Mouse (Mus musculus): Measurements from ENCODE around the gene Tmem121b. TPM values are rescaled to one million over a fixed set of nuclear protein-coding genes. Genes with fewer than 3 reads are reported as not detected.

Tmem121b gene
- polyA plus RNA-seq, 1 experiment: not detected

GRCm38 (mm10) chr6:120509975-120510374, 16.4 kb upstream of the Tmem121b start:
- no peak for TF ChIP-seq GATA1 (IDR thresholded peaks at IDR 0.05; ENCODE audit: low read length)

- TF ChIP-seq GATA1 (IDR thresholded peaks at IDR 0.05; ENCODE audit: low read length): no peak
These were observed 15.0 kb upstream of the Tmem121b start for GRCm38 (mm10) chr6:120508645-120509044.

GRCm38 (mm10) chr6:120505531-120505930, 11.9 kb upstream of the Tmem121b start:
- no peak for TF ChIP-seq GATA1 (IDR thresholded peaks at IDR 0.05; ENCODE audit: low read length)

- TF ChIP-seq GATA1 (IDR thresholded peaks at IDR 0.05; ENCODE audit: low read length): no peak
These were observed 10.4 kb upstream of the Tmem121b start for GRCm38 (mm10) chr6:120504051-120504450.

GRCm38 (mm10) chr6:120496544-120496943, 2.9 kb upstream of the Tmem121b start:
- no peak for TF ChIP-seq GATA1 (IDR thresholded peaks at IDR 0.05; ENCODE audit: low read length)

- TF ChIP-seq GATA1 (IDR thresholded peaks at IDR 0.05; ENCODE audit: low read length): no peak
These were observed 871 bp downstream of the Tmem121b start for GRCm38 (mm10) chr6:120492499-120493373.

- TF ChIP-seq GATA1 (IDR thresholded peaks at IDR 0.05; ENCODE audit: low read length): no peak
These were observed 1.6 kb downstream of the Tmem121b start for GRCm38 (mm10) chr6:120491862-120492498.

- no peak for TF ChIP-seq GATA1 (IDR thresholded peaks at IDR 0.05; ENCODE audit: low read length)
These were observed 2.5 kb downstream of the Tmem121b start for GRCm38 (mm10) chr6:120491064-120491463.

- TF ChIP-seq GATA1 (IDR thresholded peaks at IDR 0.05; ENCODE audit: low read length): no peak
These were observed 4.1 kb downstream of the Tmem121b start for GRCm38 (mm10) chr6:120489461-120489860.

GRCm38 (mm10) chr6:120488647-120489046, 5.0 kb downstream of the Tmem121b start:
- no peak for TF ChIP-seq GATA1 (IDR thresholded peaks at IDR 0.05; ENCODE audit: low read length)

GRCm38 (mm10) chr6:120486051-120486510, 7.5 kb downstream of the Tmem121b start:
- no peak for TF ChIP-seq GATA1 (IDR thresholded peaks at IDR 0.05; ENCODE audit: low read length)

- TF ChIP-seq GATA1 (IDR thresholded peaks at IDR 0.05; ENCODE audit: low read length): no peak
These were observed 8.6 kb downstream of the Tmem121b start for GRCm38 (mm10) chr6:120485038-120485437.

GRCm38 (mm10) chr6:120483211-120483626, 10.4 kb downstream of the Tmem121b start:
- TF ChIP-seq GATA1 (IDR thresholded peaks at IDR 0.05; ENCODE audit: low read length): no peak

GRCm38 (mm10) chr6:120482756-120483155, 10.9 kb downstream of the Tmem121b start:
- TF ChIP-seq GATA1 (IDR thresholded peaks at IDR 0.05; ENCODE audit: low read length): no peak

- no peak for TF ChIP-seq GATA1 (IDR thresholded peaks at IDR 0.05; ENCODE audit: low read length)
These were observed 11.6 kb downstream of the Tmem121b start for GRCm38 (mm10) chr6:120482021-120482420.

- no peak for TF ChIP-seq GATA1 (IDR thresholded peaks at IDR 0.05; ENCODE audit: low read length)
These were observed 12.1 kb downstream of the Tmem121b start for GRCm38 (mm10) chr6:120481538-120481937.
